Mouse (Mus musculus): ENCODE results near the gene Txndc17. TPM values are rescaled to one million over a fixed set of nuclear protein-coding genes. Genes with fewer than 3 reads are reported as not detected.

Gene Txndc17
- polyA plus RNA-seq, 1 experiment, result 110 TPM

- Histone ChIP-seq H3K27me3 (ENCODE audit: control insufficient read depth, insufficient read depth, low read length, poor library complexity, severe bottlenecking) (no peaks in the 10 kb centered on the region), H3K9me3 (replicated peaks; ENCODE audit: control insufficient read depth, insufficient read depth, low read length, poor library complexity, severe bottlenecking) (no peaks in the 10 kb centered on the region), H3K27ac (ENCODE audit: insufficient read depth, low read length) (no peak overlapping the region), H3K4me1 (ENCODE audit: control insufficient read depth, insufficient read depth, low read length) (no peaks in the 10 kb centered on the region), H3K4me3 (ENCODE audit: low read depth, low read length) (no peak overlapping the region), H3K36me3 (ENCODE audit: control insufficient read depth, insufficient read depth, low read length, poor library complexity, severe bottlenecking) (no peaks in the 10 kb centered on the region), H3K9ac (ENCODE audit: low read depth, poor library complexity, severe bottlenecking) (no peak overlapping the region)
- TF ChIP-seq EP300 (IDR thresholded peaks at IDR 0.05; ENCODE audit: insufficient read depth, low read depth, low read length) (no peak), POLR2A (IDR thresholded peaks at IDR 0.05; ENCODE audit: insufficient read depth, low read length) (no peak), CTCF (IDR thresholded peaks at IDR 0.05; ENCODE audit: low read depth, low read length) (no peak)
These were observed 32.9 kb downstream of the Txndc17 start for GRCm38 (mm10) chr11:72240062-72240860.

DNA sequence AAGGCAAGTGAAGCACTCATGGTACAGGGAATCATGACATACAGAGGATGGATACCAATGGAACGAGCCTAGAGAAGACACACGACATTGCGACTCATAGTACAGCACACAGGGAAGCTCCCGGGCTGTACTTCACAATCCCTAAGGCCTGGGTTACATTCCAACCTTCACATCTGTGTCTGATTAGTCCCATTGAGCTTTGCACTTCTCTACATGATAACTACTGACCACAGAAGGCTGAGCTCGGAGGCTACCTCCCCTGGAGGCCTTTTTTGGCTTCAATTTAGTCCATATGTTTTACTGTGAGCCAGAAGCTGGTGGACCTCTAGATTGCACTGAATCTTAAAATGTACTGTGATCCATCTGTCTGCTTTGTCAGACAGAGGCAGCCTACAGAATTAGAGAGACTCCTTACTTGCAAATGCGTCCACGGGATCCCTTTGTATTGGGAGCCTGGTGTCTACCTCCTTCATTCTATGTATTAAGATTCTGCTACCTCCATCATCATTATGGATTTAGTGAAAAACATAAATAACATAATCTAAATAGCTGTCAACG, 37.9 kb downstream of the Txndc17 start:
- no peaks in the 10 kb centered on the region for H3K9me3 ChIP-seq (replicated peaks; ENCODE audit: control insufficient read depth, insufficient read depth, low read length, poor library complexity, severe bottlenecking)
- H3K4me3 ChIP-seq (ENCODE audit: low read depth, low read length), result no peak overlapping the region
- H3K27me3 ChIP-seq (ENCODE audit: control insufficient read depth, insufficient read depth, low read length, poor library complexity, severe bottlenecking), result no peaks in the 10 kb centered on the region
- H3K4me1 ChIP-seq (ENCODE audit: control insufficient read depth, insufficient read depth, low read length), result no peaks in the 10 kb centered on the region
- H3K36me3 ChIP-seq (ENCODE audit: control insufficient read depth, insufficient read depth, low read length, poor library complexity, severe bottlenecking), result no peaks in the 10 kb centered on the region
- H3K9ac ChIP-seq (ENCODE audit: low read depth, poor library complexity, severe bottlenecking), result no peak overlapping the region
- H3K27ac ChIP-seq (ENCODE audit: insufficient read depth, low read length), result no peak overlapping the region
- no peak for TF ChIP-seq POLR2A (IDR thresholded peaks at IDR 0.05; ENCODE audit: insufficient read depth, low read length)
- no peak for TF ChIP-seq EP300 (IDR thresholded peaks at IDR 0.05; ENCODE audit: insufficient read depth, low read depth, low read length)
- TF ChIP-seq CTCF (IDR thresholded peaks at IDR 0.05; ENCODE audit: low read depth, low read length), result no peak

DNA sequence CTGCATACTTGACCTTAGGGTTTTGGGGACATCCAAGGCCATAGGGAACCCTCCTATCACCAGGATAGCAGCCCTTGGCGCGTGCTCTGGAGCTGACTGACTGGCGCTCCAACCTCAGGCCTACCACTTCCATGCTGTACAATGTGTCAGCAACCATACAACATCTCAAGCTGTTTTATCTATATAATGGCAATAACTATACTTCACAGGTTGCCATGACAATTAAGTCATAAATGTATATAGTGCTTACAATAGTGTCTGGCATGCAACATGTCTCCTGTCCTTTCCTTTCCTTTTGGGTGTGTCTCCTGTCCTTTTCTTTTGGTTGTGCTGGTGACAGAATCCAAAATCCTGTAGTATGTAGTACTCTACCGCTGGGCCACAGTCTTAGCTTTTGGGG, 48.3 kb downstream of the Txndc17 start:
- H3K4me1 ChIP-seq (ENCODE audit: control insufficient read depth, insufficient read depth, low read length), result no peaks in the 10 kb centered on the region
- no peak overlapping the region for H3K27ac ChIP-seq (ENCODE audit: insufficient read depth, low read length)
- H3K27me3 ChIP-seq (ENCODE audit: control insufficient read depth, insufficient read depth, low read length, poor library complexity, severe bottlenecking), result no peaks in the 10 kb centered on the region
- H3K4me3 ChIP-seq (ENCODE audit: low read depth, low read length), result no peak overlapping the region
- no peak overlapping the region for H3K9ac ChIP-seq (ENCODE audit: low read depth, poor library complexity, severe bottlenecking)
- H3K36me3 ChIP-seq (ENCODE audit: control insufficient read depth, insufficient read depth, low read length, poor library complexity, severe bottlenecking), result no peaks in the 10 kb centered on the region
- no peak for TF ChIP-seq EP300 (IDR thresholded peaks at IDR 0.05; ENCODE audit: insufficient read depth, low read depth, low read length)
- TF ChIP-seq POLR2A (IDR thresholded peaks at IDR 0.05; ENCODE audit: insufficient read depth, low read length), result no peak
- TF ChIP-seq CTCF (IDR thresholded peaks at IDR 0.05; ENCODE audit: low read depth, low read length), result no peak
- no peaks in the 10 kb centered on the region for H3K9me3 ChIP-seq (replicated peaks; ENCODE audit: control insufficient read depth, insufficient read depth, low read length, poor library complexity, severe bottlenecking)

DNA sequence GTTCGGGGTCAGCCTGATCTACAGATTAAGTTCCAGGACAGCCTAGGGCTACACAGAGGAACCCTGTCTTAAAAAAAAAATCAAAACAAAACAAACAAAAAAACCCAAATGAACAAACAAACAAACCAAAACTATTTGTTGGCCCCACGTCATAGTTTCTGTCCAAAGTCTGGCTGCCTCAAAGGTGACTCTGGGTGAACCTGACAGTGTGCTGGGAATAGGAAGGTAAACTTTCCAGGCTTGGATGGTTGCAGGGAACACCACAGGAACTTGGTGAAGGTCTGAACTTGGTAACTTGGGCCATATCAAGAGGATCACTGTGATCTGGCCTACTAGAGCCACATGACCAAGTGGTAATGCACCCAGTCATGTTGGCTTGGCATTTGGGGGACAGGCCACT, 49.1 kb downstream of the Txndc17 start:
- Histone ChIP-seq H3K4me3 (ENCODE audit: low read depth, low read length) (no peak overlapping the region), H3K36me3 (ENCODE audit: control insufficient read depth, insufficient read depth, low read length, poor library complexity, severe bottlenecking) (no peaks in the 10 kb centered on the region), H3K27ac (ENCODE audit: insufficient read depth, low read length) (no peak overlapping the region), H3K4me1 (ENCODE audit: control insufficient read depth, insufficient read depth, low read length) (no peaks in the 10 kb centered on the region), H3K27me3 (ENCODE audit: control insufficient read depth, insufficient read depth, low read length, poor library complexity, severe bottlenecking) (no peaks in the 10 kb centered on the region), H3K9me3 (replicated peaks; ENCODE audit: control insufficient read depth, insufficient read depth, low read length, poor library complexity, severe bottlenecking) (no peaks in the 10 kb centered on the region), H3K9ac (ENCODE audit: low read depth, poor library complexity, severe bottlenecking) (no peak overlapping the region)
- TF ChIP-seq EP300 (IDR thresholded peaks at IDR 0.05; ENCODE audit: insufficient read depth, low read depth, low read length) (no peak), CTCF (IDR thresholded peaks at IDR 0.05; ENCODE audit: low read depth, low read length) (no peak)

Other genes with a start within 250 kb of the Txndc17 start
- gene Aipl1, start 170.0 kb upstream of the Txndc17 start, polyA plus RNA-seq (2011; ENCODE audit: insufficient read depth, insufficient read length, low read depth, missing spikeins), result 1.1 and 1.3 TPM in 2 replicates
- gene Pimreg, start 165.5 kb upstream of the Txndc17 start, polyA plus RNA-seq (2011; ENCODE audit: insufficient read depth, insufficient read length, low read depth, missing spikeins), result 43.6 and 49.3 TPM in 2 replicates
- 0.24 and 0.42 TPM in 2 replicates for gene Pitpnm3, start 71.8 kb upstream of the Txndc17 start, polyA plus RNA-seq (2011; ENCODE audit: insufficient read depth, insufficient read length, low read depth, missing spikeins)
- 4.4 and 5.1 TPM in 2 replicates for gene Gm43951, start 707 bp upstream of the Txndc17 start, polyA plus RNA-seq (2011; ENCODE audit: insufficient read depth, insufficient read length, low read depth, missing spikeins)
- 14.5 and 16.0 TPM in 2 replicates for gene 4933427D14Rik, start 88 bp upstream of the Txndc17 start, polyA plus RNA-seq (2011; ENCODE audit: insufficient read depth, insufficient read length, low read depth, missing spikeins)
- gene Med31, start 8.0 kb downstream of the Txndc17 start, polyA plus RNA-seq (2011; ENCODE audit: insufficient read depth, insufficient read length, low read depth, missing spikeins), result 25.3 and 25.7 TPM in 2 replicates
- gene Slc13a5, start 59.7 kb downstream of the Txndc17 start, polyA plus RNA-seq (2011; ENCODE audit: insufficient read depth, insufficient read length, low read depth, missing spikeins), result 0.31 and 1.4 TPM in 2 replicates
- 8.2 and 9.0 TPM in 2 replicates for gene Xaf1, start 94.1 kb downstream of the Txndc17 start, polyA plus RNA-seq (2011; ENCODE audit: insufficient read depth, insufficient read length, low read depth, missing spikeins)
- gene Fbxo39, start 106.9 kb downstream of the Txndc17 start, polyA plus RNA-seq (2011; ENCODE audit: insufficient read depth, insufficient read length, low read depth, missing spikeins), result not detected in 2 replicates
- gene Tekt1, start 154.9 kb downstream of the Txndc17 start, polyA plus RNA-seq (2011; ENCODE audit: insufficient read depth, insufficient read length, low read depth, missing spikeins), result 0.64 and 0.87 TPM in 2 replicates
- 19.7 and 24.3 TPM in 2 replicates for gene Smtnl2, start 204.2 kb downstream of the Txndc17 start, polyA plus RNA-seq (2011; ENCODE audit: insufficient read depth, insufficient read length, low read depth, missing spikeins)
- not detected in 2 replicates for gene Ggt6, start 228.0 kb downstream of the Txndc17 start, polyA plus RNA-seq (2011; ENCODE audit: insufficient read depth, insufficient read length, low read depth, missing spikeins)
- 296 and 298 TPM in 2 replicates for gene Mybbp1a, start 233.8 kb downstream of the Txndc17 start, polyA plus RNA-seq (2011; ENCODE audit: insufficient read depth, insufficient read length, low read depth, missing spikeins)